Mouse (Mus musculus) effector memory CD4-positive, alpha-beta T cell, adult 5 months (primary cell): ENCODE results near the gene Hist1h2bb. TPM values are rescaled to one million over a fixed set of nuclear protein-coding genes. Genes with fewer than 3 reads are reported as not detected.

Experiments used
- polyA plus RNA-seq: library from polyadenylated mRNA; unstranded; fragments of 100-300 nt; shearing (Covaris generic); gene quantifications from one replicate; pipeline ENCODE4 v1.2.1, GENCODE M21; 2017

The Hist1h2bb gene
- polyA plus RNA-seq, result not detected

DNA sequence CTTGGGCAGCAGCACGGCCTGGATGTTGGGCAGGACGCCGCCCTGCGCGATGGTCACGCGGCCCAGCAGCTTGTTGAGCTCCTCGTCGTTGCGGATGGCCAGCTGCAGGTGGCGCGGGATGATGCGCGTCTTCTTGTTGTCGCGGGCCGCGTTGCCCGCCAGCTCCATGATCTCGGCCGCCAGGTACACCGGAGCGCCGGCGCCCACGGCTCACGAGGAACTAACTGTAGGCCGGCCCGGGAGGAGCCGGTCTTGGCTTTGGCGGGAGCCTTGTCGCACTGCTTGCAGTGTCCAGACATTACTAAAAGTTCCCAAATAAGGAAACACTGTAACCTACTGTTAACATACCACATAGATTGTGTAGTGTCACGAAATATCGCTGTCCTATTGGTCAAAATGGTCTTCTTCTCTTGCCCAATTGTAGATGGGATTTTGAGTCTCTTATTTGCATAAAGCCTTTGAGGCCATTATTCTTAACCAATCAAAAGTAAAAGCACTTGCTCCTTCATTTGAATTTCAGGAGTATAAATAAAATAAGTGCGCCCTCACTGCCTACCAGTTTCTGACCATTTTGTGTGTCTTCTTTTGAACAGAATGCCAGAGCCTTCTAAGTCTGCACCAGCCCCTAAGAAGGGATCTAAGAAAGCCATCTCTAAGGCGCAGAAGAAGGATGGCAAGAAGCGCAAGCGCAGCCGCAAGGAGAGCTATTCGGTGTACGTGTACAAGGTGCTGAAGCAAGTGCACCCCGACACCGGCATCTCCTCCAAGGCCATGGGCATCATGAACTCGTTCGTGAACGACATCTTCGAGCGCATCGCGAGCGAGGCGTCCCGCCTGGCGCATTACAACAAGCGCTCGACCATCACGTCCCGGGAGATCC lies at the start of gene Hist1h2bb:
Gene Hist1h2bb, plus strand, starts transcription at position 534 of the 880 bp plus-strand sequence.

GRCm38 (mm10) chr13:23698300-23698693 lies 48.2 kb upstream of the Hist1h2bb start, which contains the start of gene Hist1h4c:
Gene Hist1h4c (minus strand): TSS chr13:23698454.

GRCm38 (mm10) chr13:23710374-23711089 lies 36.0 kb upstream of the Hist1h2bb start, which contains the start of gene Hfe:
Gene Hfe (minus strand): TSS chr13:23710854.

GRCm38 (mm10) chr13:23738677-23739068 lies 7.9 kb upstream of the Hist1h2bb start, which contains the start of gene Hist1h1c:
Gene Hist1h1c (plus strand): TSS chr13:23738808.

DNA sequence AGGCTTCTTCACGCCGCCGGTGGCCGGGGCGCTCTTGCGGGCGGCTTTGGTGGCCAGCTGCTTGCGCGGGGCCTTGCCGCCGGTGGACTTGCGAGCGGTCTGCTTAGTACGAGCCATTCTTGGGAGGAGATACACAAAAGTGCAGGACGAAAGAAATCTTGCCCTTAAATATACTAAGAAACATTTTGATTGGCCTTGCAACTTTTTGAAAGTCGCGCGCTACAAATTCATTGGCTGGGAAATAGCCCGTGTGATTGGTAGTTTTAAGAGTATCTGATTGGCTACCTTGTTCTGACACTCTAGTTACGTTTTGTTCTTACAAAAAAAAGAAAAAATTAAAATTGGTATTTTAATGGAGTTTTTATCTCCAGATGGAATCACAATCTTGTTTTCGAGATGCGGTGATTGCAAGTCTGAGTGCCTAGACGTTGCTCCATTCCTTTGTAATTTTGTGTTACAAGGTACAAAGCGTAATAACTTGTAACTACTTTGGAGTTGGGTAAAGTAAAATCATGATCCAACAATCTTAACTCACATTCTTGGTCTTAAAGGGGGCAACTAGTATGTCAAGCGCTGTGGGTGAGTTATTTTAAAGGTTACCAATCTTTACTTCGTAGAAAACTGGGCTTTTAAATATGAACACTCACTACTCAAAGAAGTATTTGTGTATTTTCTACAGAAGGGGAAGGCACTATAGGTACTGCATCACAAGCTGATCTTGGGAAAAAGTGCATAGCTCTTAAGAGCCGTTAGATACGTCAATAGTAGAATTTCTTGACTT lies 963 bp upstream of the Hist1h2bb start, which contains the start of gene Hist1h3c:
Gene Hist1h3c, minus strand, starts transcription at position 222 of the 781 bp plus-strand sequence.

GRCm38 (mm10) chr13:23750839-23751477 lies 4.4 kb downstream of the Hist1h2bb start, which contains the start of gene Hist1h2ab:
Gene Hist1h2ab (plus strand): TSS chr13:23751126.

DNA sequence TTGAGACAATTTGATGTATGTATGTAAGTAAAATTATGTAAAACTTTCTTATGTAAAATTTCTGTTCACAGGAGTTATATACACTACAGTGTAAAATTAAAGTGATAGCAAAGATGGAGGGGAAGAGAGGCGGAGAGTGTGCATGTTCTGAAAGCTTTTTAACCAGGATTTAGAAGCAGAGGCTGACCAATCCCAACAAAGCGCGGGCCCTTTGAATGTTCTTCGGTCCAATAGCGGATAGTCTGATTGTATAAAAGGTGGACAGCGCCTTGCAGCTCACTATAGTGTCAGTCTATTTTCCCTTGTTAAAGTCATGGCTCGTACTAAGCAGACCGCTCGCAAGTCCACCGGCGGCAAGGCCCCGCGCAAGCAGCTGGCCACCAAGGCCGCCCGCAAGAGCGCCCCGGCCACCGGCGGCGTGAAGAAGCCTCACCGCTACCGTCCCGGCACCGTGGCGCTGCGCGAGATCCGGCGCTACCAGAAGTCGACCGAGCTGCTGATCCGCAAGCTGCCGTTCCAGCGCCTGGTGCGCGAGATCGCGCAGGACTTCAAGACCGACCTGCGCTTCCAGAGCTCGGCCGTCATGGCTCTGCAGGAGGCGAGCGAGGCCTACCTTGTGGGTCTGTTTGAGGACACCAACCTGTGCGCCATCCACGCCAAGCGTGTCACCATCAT lies 5.7 kb downstream of the Hist1h2bb start, which contains the start of gene Hist1h3b:
Gene Hist1h3b, plus strand, starts transcription at position 201 of the 675 bp plus-strand sequence.

DNA sequence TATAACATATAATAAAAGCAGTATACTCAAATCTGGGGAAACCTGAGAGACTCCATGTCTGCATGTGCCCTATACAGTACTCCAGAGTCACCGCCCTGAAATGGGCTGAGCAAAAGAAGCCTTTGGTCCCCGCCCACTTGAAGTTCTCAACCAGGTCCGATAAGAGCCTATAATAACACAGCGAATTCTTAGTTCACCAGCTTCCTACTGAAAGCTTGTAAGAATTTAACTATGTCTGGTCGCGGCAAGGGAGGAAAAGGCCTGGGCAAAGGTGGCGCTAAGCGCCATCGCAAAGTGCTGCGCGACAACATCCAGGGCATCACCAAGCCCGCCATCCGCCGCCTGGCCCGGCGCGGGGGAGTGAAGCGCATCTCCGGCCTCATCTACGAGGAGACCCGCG lies 10.3 kb downstream of the Hist1h2bb start, which contains the start of gene Hist1h4b:
Gene Hist1h4b, plus strand, starts transcription at position 224 of the 400 bp plus-strand sequence.

GRCm38 (mm10) chr13:23760972-23761864 lies 14.7 kb downstream of the Hist1h2bb start, which contains the start of gene Hist1h4a:
Gene Hist1h4a (minus strand): TSS chr13:23761230.

GRCm38 (mm10) chr13:23761871-23762821 lies 15.6 kb downstream of the Hist1h2bb start, which contains the start of gene Hist1h3a:
Gene Hist1h3a (minus strand): TSS chr13:23762386.

DNA sequence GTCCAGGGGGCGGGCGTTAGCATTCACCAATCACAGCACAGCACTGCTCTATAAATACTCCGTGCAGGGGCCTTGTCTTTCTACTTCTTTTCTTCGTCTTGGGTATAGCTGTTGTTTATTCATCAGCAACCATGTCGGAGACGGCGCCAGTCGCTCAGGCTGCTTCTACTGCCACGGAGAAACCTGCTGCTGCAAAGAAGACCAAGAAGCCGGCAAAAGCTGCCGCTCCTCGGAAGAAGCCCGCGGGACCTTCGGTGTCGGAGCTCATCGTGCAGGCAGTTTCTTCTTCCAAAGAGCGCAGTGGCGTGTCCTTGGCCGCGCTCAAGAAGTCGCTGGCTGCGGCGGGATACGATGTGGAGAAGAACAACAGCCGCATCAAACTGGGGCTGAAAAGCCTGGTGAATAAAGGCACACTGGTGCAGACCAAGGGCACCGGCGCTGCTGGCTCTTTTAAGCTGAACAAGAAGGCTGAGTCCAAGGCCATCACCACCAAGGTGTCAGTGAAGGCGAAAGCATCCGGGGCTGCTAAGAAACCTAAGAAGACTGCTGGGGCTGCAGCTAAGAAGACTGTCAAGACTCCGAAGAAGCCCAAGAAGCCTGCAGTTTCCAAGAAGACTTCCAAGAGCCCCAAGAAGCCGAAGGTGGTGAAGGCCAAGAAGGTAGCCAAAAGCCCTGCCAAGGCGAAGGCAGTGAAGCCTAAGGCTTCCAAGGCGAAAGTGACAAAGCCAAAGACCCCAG lies 17.2 kb downstream of the Hist1h2bb start, which contains the start of gene Hist1h1a:
Gene Hist1h1a, plus strand, starts transcription at position 81 of the 738 bp plus-strand sequence.

DNA sequence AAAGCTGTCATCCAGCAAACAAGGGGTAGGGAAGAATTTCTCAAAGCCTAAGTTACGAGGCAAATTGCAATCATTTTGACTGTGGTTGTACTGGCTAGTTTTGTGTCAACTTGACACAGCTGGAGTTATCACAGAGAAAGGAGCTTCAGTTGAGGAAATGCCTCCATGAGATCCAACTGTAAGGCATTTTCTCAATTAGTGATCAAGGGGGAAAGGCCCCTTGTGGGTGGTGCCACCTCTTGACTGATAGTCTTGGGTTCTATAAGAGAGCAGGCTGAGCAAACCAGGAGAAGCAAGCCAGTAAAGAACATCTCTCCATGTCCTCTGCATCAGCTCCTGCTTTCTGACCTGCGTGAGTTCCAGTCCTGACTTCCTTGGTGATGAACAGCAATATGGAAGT lies 23.1 kb downstream of the Hist1h2bb start, which contains the start of gene Trim38:
Gene Trim38, plus strand, starts transcription at position 301 of the 400 bp plus-strand sequence.

Other genes with a start within 250 kb of the Hist1h2bb start
- gene Hist1h4h, start 215.7 kb upstream of the Hist1h2bb start, polyA plus RNA-seq, result 4.7 TPM
- gene Hist1h2af, start 212.8 kb upstream of the Hist1h2bb start, polyA plus RNA-seq, result not detected
- not detected for gene Hist1h3g, start 211.3 kb upstream of the Hist1h2bb start, polyA plus RNA-seq
- 0.29 TPM for gene Hist1h2bh, start 203.3 kb upstream of the Hist1h2bb start, polyA plus RNA-seq
- 1.1 TPM for gene Hist1h3f, start 202.7 kb upstream of the Hist1h2bb start, polyA plus RNA-seq
- not detected for gene Hist1h4f, start 195.1 kb upstream of the Hist1h2bb start, polyA plus RNA-seq
- 0.21 TPM for gene Hist1h1d, start 193.5 kb upstream of the Hist1h2bb start, polyA plus RNA-seq
- 2.8 TPM for gene Hist1h3e, start 184.4 kb upstream of the Hist1h2bb start, polyA plus RNA-seq
- gene Hist1h2ae, start 175.5 kb upstream of the Hist1h2bb start, polyA plus RNA-seq, result 1.7 TPM
- gene Hist1h2bg, start 175.3 kb upstream of the Hist1h2bb start, polyA plus RNA-seq, result 3.7 TPM
- gene Hist1h2bf, start 172.5 kb upstream of the Hist1h2bb start, polyA plus RNA-seq, result not detected
- gene Hist1h2ad, start 172.4 kb upstream of the Hist1h2bb start, polyA plus RNA-seq, result 0.70 TPM
- gene Hist1h3d, start 171.0 kb upstream of the Hist1h2bb start, polyA plus RNA-seq, result not detected
- gene Hist1h4d, start 165.1 kb upstream of the Hist1h2bb start, polyA plus RNA-seq, result 14.8 TPM
- gene Hist1h2be, start 125.6 kb upstream of the Hist1h2bb start, polyA plus RNA-seq, result 2.0 TPM
- 4.4 TPM for gene Hist1h1e, start 124.2 kb upstream of the Hist1h2bb start, polyA plus RNA-seq
- gene Hist1h2ac, start 62.8 kb upstream of the Hist1h2bb start, polyA plus RNA-seq, result 0.29 TPM
- 10.1 TPM for gene Hist1h2bc, start 62.5 kb upstream of the Hist1h2bb start, polyA plus RNA-seq
- gene Hist1h1t, start 50.9 kb upstream of the Hist1h2bb start, polyA plus RNA-seq, result not detected
- 4.5 TPM for gene Hist1h4c, start 48.3 kb upstream of the Hist1h2bb start, polyA plus RNA-seq
- gene Hfe, start 35.9 kb upstream of the Hist1h2bb start, polyA plus RNA-seq, result 0.79 TPM
- gene Hist1h1c, start 7.9 kb upstream of the Hist1h2bb start, polyA plus RNA-seq, result 34.3 TPM
- not detected for gene Hist1h3c, start 1.1 kb upstream of the Hist1h2bb start, polyA plus RNA-seq
- not detected for gene Hist1h2ab, start 4.4 kb downstream of the Hist1h2bb start, polyA plus RNA-seq
- gene Hist1h3b, start 5.5 kb downstream of the Hist1h2bb start, polyA plus RNA-seq, result not detected
- gene Hist1h4b, start 10.3 kb downstream of the Hist1h2bb start, polyA plus RNA-seq, result 6.6 TPM
- not detected for gene Hist1h4a, start 14.5 kb downstream of the Hist1h2bb start, polyA plus RNA-seq
- gene Hist1h3a, start 15.7 kb downstream of the Hist1h2bb start, polyA plus RNA-seq, result 3.8 TPM
- not detected for gene Hist1h1a, start 16.9 kb downstream of the Hist1h2bb start, polyA plus RNA-seq
- not detected for gene Trim38, start 23.2 kb downstream of the Hist1h2bb start, polyA plus RNA-seq
- gene Slc17a2, start 60.3 kb downstream of the Hist1h2bb start, polyA plus RNA-seq, result not detected
- not detected for gene Slc17a3, start 92.7 kb downstream of the Hist1h2bb start, polyA plus RNA-seq
- not detected for gene Slc17a1, start 121.0 kb downstream of the Hist1h2bb start, polyA plus RNA-seq
- not detected for gene Slc17a4, start 168.3 kb downstream of the Hist1h2bb start, polyA plus RNA-seq
- not detected for gene Hist1h2ba, start 187.4 kb downstream of the Hist1h2bb start, polyA plus RNA-seq
- not detected for gene Hist1h2aa, start 187.7 kb downstream of the Hist1h2bb start, polyA plus RNA-seq
- gene Scgn, start 244.5 kb downstream of the Hist1h2bb start, polyA plus RNA-seq, result not detected